Mouse (Mus musculus) CD4-positive helper T cell, adult 2 months (primary cell): ENCODE measurements around the gene Gm6525.
A peak's percentile ranks its signal among the peaks of the same experiment; 100 is the strongest.

Experiments used
- DNase-seq: peaks from one replicate; pipeline ENCODE4 v3.0.0-alpha.2; 2012; ENCODE audit warnings: low read depth, missing footprints, low spot score

Gm6525 gene

DNA sequence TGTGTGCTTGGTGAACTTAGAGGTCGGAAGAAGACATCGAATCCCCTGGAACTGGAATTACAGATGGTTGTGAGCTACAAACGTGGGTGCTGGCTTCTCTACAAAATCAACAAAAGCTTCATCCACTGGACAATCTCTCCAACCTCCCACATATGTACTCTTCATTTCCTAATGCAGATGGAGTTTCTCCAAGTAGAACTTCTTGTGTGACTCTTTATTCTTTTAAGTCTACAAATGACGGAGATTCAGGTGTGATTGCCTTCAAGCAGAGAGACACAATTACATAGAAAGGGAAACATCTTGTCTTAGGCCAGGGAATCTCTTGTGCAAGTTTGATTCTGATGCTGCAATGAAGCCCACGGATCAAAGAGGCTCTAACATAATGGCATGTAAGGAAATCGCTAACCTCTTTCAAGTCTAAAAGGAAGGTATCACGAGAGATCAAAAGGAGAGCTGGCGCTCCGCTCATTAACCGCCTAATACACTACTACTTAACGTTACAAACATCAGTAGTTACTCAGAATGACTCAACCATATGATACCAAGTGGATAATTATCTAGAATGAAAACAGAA lies at the start of gene Gm6525:
Gene Gm6525, plus strand, starts transcription at position 524 of the 574 bp plus-strand sequence.
- DNase-seq: no peak

DNA sequence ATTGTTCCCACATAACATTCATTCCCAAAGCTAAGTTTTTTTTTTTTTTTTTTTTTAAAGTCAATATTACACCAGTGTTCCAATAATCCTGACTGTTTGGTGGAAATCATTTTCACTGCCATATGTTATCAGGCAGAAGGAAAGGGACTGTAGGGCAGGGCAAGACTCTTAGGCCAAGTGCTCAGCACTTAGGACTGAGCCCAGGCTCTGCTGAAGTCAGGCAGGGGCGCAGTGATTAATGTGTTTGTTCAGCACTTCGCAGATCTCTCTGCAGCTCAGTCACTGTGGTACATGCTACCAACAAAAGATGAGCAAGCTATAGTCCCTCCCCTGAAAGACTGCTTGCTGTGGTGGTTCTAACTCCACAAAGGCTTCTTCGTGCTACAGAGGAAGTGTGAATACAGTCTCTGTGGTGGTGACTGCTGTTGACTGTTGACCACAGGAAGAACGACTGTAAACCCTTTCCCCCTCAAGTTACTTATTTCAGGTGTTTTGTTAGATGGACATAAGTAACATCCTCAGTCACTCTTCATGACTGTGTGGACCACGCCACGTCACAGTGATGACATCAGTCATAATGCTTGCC lies 48.1 kb upstream of the Gm6525 start:
- peak; percentile 24 for DNase-seq

DNA sequence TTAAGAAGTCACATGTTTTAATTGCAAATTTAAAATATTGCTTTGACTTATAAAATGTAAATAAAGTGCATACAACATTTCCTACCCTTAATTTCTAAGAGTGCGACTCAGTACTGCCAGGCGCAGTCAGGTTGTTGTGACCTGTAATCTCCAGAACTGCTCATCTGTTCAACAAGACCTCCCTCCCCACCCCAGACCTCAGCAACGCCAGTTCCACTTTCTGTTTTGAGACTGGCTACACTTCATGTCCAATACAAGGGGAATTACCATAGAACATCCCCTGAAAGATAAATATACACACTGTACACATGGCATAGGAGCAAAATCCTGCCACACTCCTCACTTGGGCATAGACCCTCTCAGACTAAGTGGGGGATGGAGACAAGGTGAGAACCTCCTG lies 47.2 kb upstream of the Gm6525 start:
- no peak for DNase-seq

DNA sequence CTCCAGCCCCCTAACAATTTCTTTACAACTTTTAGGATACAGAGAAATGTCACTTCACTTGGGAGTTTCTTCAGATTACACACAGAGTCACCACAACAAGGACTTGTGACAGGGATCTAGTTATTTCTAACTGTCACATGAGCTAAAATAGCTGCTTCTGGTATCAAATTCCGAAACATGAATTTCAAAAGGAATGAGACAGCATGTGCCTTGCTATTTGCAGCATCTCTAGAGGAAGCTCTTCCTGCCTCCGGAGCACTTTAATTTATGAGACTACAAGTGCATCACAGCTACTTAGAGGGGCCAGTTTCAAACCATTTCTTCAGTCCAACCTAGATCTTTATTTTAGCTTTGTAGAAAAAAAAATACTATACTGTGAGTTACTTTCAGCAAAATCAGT lies 46.5 kb upstream of the Gm6525 start:
- DNase-seq: no peak

DNA sequence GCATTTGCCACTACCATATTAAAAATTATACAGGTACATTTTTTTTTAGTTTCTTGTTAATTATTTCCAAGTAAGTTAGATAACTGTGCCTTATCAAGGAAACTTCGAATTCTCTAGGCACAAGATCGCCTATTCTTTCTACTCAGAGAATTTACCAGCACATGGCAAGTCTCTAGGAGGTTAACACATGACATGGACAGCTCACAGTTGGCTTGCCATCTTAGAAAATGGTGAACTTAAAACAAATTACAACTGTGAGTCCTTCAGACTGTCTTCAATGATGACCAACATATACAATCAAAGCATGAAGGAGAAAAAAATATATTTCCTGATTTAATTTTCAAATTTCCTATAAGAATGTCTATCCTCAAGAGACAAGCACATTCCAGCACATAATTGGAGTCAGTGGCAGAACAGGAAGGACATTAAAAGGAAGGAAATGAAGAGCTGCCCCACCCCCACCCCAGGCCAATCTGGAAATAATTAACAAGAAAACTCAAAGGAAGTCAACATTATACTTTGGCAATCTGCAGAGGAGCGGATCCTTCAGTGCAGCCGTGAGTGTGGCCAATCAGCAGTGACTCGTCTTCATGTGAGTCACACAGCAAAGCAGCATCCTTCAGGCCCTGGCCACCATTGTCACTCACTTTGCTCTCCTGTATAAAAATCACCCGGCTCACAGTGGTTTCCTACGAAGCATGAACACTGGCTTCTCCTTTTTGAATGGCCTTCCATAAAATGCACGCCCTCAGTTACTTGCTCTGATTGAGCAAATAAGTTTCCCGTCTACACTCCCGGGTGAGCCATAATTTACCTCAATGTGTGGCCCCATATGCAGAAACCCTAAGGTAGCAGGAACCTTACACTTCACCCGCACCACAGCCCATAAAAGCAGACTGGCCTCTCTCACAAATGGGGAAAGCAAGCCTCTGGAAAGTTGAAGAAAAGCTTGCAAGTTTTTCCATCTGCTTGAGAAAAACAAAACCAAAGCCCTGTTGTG lies 44.7 kb upstream of the Gm6525 start:
- no peak for DNase-seq

DNA sequence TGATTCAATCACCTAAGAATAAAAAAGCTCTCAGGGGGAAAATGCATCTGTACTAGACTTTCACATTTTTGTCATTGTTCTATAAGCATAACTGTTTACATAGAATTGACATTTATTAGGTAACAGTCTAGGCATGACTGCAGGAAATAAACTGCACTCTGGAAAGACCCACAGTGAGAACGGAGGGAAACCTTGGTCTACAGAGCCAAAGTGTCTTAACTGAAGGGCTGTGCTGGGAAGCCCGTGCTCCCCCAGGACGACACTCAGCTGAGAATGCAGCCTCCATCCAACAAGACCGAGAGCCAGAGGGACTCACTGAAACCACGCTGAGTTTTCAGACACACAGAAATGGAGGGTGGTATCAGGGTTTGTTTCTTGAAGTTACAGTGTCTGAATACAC lies 43.1 kb upstream of the Gm6525 start:
- DNase-seq: no peak

DNA sequence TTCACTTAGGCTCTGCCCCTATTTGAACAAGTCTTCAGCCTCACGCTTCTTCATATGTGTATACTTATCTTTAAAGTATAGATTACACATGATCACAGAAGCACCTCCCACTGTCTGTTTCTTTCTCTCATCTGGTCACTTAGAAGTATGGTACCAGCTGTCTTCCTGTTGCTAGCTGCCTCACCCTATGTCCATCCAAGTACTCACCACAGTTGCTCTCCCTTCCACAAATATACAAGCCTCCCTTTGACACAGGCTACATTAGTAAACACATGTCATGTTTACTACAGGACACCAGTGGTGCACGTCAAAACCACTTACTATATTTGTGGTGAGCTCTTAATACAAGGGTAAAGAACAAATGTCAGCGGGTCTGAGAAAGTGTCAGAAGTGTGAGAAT lies 42.5 kb upstream of the Gm6525 start:
- DNase-seq: no peak

DNA sequence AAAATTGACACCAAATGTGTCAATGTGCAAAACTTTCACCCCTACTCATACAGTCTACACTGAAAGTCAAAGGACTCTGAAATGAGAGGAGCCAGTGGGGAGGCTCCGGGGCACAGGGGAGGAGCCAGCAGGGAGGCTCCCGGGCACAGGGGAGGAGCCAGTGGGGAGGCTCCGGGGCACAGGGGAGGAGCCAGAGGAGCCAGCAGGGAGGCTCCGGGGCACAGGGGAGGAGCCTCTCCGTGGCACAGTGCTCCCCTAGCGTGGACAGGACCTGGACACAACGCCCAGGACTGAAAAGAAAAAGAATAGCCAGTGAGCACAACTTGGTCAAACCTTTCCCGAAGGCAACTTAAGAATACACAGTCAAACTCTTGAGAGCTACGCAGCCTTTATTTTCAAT lies 38.5 kb upstream of the Gm6525 start:
- DNase-seq: peak; percentile 14

DNA sequence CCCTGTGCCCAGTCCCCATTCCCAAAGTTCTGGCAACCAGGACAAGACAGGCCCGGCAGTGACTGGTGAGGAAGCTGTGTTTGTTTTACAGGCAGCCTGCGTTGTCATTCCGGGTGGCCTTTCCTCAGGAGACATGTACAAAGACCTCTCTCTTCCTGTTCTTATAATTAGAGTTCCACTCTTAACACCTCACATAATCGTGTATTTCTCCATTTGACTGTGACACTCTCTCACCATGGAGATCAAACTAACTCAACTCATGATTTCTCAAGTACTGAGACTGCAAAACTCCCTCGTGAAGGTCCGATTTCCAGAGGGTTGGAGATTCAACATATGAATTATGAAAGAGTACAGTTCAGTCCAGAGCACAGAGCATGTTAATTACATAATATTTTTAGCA lies 38.0 kb upstream of the Gm6525 start:
- no peak for DNase-seq

DNA sequence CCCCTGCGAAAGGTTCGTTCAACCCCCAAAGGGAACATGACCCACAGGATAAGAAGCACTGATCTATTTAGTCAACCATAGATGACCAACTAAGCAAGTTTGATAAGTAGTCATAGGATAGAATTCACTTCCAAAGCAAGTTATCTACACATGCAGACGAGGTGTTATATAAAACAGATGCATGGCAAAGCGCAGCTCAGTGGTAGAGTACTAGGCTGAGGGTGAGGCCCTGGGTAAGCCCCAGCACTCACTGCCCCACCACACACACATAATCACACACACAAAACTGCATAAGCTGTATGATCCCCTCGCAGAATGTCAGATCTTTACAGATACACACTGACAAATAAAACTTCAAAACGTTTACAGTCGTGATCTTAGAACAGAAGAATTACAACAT lies 37.4 kb upstream of the Gm6525 start:
- no peak for DNase-seq

DNA sequence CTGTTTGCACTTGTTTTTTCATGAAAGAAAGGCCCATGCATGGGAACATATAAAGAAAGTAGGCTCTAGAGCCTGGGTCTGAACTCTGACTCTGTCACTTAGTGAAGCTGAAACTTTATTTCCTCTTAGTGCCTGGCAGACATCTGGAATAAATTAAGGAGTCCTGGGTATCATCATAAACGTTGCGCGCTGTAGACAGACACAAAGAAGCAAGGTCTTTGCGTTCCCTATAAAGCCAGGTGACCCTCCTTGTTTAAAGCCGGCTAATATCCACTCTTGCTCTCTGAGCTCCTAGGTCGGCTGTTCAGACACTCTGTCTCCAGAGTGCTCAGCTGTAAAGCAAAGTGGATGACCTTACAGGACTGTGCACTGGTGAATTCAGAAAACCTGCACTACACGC lies 33.0 kb upstream of the Gm6525 start:
- DNase-seq: no peak

DNA sequence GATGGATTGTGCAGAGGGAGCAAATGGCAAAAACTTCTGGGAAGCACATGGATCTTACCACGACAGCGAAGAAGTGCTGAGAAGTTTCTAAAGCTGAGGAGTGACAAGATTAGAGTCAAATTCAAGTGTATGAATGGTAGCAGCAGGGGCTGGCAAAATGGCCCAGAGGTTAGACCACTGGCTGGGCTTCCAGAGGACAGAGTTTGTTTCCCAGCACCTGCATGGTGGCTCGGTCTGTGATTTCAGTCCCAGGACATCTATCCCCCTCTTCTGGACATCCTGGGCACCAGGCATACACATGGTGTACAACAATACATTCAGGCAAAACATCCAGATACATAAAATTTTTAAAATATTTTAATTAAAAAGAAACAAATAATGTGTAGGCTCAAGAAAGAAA lies 24.1 kb upstream of the Gm6525 start:
- no peak for DNase-seq

DNA sequence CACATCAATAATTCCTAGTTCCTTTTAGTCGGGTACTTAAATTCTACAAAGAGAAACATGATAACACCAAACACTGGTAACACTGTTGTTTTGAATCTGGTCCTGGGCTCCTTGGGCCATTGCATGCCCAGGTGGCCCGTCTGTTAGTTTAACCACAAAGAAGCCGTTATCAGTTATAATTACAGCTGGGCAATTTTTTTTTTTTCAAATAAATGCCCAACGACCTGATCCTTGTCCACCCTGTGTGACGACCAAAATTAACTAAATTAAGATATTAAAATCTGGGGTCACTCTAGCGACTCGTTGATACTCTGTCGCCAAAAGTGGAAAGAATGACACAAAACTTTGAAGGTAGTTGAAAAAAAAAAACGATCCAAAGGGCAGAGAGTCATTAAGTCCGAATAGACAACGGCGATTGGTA lies 19.2 kb upstream of the Gm6525 start:
- DNase-seq: no peak

DNA sequence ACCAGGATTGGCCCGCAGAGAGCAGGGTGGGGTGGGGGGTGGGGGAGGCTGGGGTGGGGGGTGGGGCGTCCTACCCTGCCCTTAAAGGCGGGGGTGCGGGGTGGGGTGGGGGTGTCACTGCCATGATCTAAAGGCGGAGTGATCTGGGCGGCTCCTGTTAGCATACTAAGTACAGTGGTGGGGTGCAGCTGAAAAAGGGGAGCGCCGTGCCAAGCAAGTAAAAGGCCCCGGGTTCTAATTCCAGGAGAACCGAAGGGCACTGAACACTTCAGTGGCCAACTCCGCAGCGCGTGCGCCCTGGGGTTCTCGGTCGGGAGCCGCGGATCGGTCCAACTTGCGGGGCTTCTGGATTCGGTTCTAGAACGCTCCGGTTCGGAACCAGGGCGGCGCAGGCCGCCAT lies 18.8 kb upstream of the Gm6525 start:
- no peak for DNase-seq

DNA sequence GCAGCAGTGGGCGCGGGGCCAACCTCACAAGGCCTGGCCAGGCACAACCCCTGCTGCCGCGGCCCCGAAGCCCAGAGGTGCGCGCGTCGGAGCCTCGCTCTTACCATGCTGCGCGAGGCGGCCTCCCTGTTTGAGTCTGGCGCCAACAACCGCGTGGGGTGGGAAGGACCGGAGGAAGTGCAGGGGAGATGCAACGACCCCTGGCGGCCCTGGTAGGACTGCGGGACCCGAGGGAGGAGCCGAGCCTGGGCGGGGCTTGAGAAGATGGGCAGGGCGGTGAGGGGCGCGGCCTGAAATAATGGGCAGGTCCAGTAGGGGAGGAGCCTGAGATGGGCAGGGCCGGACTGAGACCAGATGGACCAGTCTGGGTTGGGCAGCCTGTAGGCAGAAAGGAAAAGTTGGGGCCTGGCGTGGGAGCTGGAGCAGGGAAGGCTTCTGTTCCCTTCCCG lies 18.3 kb upstream of the Gm6525 start, which contains the start of gene Mnd1:
Gene Mnd1, minus strand, starts transcription at position 229 of the 449 bp plus-strand sequence.
- peak; percentile 92 for DNase-seq

DNA sequence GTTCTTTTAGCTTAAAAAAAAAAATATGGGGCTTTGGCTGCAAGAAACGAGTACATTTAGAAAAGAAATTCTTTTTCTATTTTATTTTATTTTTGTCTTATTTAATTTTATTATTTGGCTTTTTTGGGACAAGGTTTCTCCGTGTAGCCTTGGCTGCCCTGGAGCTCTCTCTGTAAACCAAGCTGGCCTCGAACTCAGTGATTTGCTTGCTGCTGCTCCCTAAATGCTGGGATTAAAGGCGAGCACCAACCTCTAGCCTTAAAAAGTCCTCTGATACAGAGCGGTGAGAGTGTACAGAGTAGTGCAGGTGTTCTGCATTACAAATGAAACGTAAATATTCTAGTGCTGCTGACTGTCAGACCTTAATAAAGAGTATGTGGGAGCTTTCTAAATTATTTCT lies 17.8 kb upstream of the Gm6525 start:
- no peak for DNase-seq

DNA sequence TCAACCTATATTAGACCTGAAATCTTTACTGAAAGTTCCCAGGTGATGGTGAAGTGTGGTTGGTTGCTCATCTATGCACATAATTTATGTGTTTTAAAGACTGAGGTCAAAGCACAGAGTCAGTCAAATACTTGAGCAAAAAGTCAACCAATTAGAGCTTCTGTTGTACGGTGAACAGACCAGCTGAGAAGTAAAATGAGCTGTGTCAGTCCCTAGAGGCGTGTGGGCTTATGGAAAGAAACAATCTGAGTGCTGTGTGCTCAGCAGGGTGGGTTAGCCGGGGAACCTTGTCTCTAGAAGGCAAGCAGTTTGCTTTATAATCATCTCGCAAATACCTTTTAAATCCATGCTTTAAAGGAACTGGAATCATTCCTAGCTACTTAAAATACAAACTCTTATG lies 16.9 kb upstream of the Gm6525 start:
- no peak for DNase-seq

DNA sequence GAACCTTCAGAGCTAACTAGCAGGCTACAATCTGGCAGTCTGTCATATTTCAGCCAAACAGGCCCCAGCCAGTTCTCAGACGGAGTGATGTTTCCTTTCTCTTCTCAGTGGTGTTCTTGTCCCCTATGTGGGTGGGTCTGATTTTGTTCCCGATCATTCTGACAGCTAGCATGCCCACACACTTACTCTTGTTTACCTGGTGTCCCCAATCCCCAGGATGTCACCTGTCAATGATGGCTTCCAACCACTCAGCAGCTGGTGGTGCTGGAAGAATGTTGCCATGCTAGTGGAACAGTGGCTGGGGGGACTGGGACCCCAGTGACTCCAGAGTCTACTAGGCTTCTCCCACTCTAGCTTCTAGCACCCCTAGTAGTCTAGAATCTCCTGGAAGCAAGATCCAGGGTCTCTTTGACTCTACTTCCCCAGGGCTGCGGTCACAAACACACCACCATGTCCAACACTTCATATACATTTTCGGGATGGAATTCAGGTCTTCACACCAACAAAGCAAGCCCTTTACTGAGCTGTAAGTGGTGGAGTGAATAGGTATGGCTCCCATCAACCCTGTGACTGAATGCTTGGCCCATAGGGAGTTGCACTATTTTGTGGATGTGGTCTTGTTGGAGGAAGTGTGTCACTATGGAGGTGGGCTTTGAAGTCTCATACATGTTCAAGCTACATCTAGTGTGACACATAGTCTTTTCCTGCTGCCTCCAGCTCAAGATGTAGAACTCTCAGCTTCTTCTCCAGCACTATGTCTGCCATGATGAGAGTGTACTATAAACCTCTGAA lies 16.1 kb upstream of the Gm6525 start:
- no peak for DNase-seq

DNA sequence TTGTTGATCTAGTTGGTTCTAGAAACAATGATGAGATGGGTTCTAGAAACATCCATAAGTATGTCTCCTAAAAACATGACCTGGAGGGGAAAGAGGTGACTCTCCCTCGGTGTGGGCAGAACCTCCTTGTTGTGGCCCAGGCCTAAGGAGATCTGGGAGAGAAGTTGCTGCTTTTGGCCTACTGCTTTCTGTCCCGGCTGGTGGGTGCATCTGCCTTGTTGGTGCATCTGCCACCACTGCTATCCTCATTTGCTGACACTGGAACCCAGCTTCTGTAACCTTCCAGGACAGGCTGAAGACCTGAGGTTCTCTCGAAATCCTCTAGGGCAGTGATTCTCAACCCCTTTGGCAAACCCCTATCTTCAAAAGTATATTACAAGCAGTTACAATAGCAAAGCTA lies 8.5 kb upstream of the Gm6525 start:
- no peak for DNase-seq

DNA sequence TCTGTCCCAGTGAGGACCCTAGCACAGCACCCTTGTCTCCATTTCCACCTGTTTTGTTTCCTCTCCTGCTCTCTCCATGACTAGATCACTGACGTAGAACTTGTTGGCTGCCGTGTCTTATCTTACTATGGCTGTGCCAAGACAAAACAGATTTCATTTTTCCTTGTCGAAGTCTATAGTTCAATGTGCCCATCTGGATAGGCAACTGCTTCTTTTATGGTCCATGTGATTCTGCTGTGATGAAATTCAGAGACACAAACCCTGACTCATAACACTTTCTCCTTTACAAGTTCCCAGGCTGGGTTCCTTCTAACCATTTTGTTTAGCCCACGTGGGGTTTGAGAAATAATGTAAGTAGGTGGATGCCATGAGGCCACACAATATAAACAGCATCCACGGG lies 7.8 kb upstream of the Gm6525 start:
- DNase-seq: no peak

DNA sequence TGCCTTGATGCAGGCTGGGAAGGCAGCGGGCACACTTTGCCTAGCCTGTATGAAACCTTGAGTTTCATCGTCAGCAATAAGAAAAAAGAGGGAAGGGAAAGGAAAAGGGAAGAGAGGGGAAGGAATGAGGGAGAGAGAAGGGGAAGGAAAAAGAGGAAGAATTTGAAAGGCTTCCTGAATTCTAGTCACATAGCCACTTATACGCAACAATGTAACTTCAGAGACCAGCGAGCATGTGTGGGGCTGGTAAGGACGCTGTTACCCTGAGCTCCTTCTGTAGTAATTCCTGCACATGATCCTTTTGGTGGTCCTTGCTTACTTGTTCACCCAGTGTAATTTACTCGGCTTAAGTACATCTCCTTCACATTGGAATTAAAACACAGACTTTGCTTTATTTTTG lies 5.0 kb upstream of the Gm6525 start:
- no peak for DNase-seq
